Mouse (Mus musculus) cerebellum, adult 9-10 months (tissue): ENCODE data around the gene Bach2.

Source experiments
- DNase-seq: peaks from one replicate; pipeline ENCODE4 v3.0.0; 2022

The Bach2 gene

GRCm38 (mm10) chr4:32251946-32252672, 13.5 kb downstream of the Bach2 start:
- DNase-seq, result no peak

GRCm38 (mm10) chr4:32257686-32258085, 19.1 kb downstream of the Bach2 start:
- no peak for DNase-seq

- DNase-seq, result no peak
These were observed 19.5 kb downstream of the Bach2 start for GRCm38 (mm10) chr4:32258093-32258492.

- DNase-seq, result no peak
These were observed 20.0 kb downstream of the Bach2 start for GRCm38 (mm10) chr4:32258596-32258995.

GRCm38 (mm10) chr4:32260909-32261308, 22.3 kb downstream of the Bach2 start:
- DNase-seq, result no peak

GRCm38 (mm10) chr4:32262825-32263684, 24.5 kb downstream of the Bach2 start:
- no peak for DNase-seq

GRCm38 (mm10) chr4:32263685-32264038, 25.1 kb downstream of the Bach2 start:
- DNase-seq, result no peak

- no peak for DNase-seq
These were observed 26.3 kb downstream of the Bach2 start for GRCm38 (mm10) chr4:32264892-32265291.

- no peak for DNase-seq
These were observed 28.1 kb downstream of the Bach2 start for GRCm38 (mm10) chr4:32266731-32267130.

- no peak for DNase-seq
These were observed 29.4 kb downstream of the Bach2 start for GRCm38 (mm10) chr4:32268042-32268441.

- no peak for DNase-seq
These were observed 33.8 kb downstream of the Bach2 start for GRCm38 (mm10) chr4:32272398-32272797.

GRCm38 (mm10) chr4:32274776-32275294, 36.2 kb downstream of the Bach2 start:
- DNase-seq, result no peak

GRCm38 (mm10) chr4:32279842-32280241, 41.2 kb downstream of the Bach2 start:
- no peak for DNase-seq

GRCm38 (mm10) chr4:32280401-32280800, 41.8 kb downstream of the Bach2 start:
- DNase-seq, result no peak

- no peak for DNase-seq
These were observed 42.7 kb downstream of the Bach2 start for GRCm38 (mm10) chr4:32281306-32281705.

GRCm38 (mm10) chr4:32286405-32286804, 47.8 kb downstream of the Bach2 start:
- peak; percentile 64 for DNase-seq

GRCm38 (mm10) chr4:32288036-32288860, 49.6 kb downstream of the Bach2 start:
- peak; percentile 66 for DNase-seq

GRCm38 (mm10) chr4:32289845-32290244, 51.2 kb downstream of the Bach2 start:
- no peak for DNase-seq

- DNase-seq, result no peak
These were observed 52.8 kb downstream of the Bach2 start for GRCm38 (mm10) chr4:32291406-32291805.

- DNase-seq, result no peak
These were observed 55.2 kb downstream of the Bach2 start for GRCm38 (mm10) chr4:32293686-32294265.

GRCm38 (mm10) chr4:32297071-32297671, 58.6 kb downstream of the Bach2 start:
- DNase-seq, result no peak

- no peak for DNase-seq
These were observed 60.6 kb downstream of the Bach2 start for GRCm38 (mm10) chr4:32299221-32299620.
